Mouse (Mus musculus) mature B cell (primary cell): ENCODE results near the gene Prrc2b.

Source experiments
- in situ Hi-C: fragments of 300-500 bp; cut with MboI; formaldehyde crosslinking; loops from 2 replicates; pipeline ENCODE4 v1.14.3; 2019

Prrc2b gene

DNA sequence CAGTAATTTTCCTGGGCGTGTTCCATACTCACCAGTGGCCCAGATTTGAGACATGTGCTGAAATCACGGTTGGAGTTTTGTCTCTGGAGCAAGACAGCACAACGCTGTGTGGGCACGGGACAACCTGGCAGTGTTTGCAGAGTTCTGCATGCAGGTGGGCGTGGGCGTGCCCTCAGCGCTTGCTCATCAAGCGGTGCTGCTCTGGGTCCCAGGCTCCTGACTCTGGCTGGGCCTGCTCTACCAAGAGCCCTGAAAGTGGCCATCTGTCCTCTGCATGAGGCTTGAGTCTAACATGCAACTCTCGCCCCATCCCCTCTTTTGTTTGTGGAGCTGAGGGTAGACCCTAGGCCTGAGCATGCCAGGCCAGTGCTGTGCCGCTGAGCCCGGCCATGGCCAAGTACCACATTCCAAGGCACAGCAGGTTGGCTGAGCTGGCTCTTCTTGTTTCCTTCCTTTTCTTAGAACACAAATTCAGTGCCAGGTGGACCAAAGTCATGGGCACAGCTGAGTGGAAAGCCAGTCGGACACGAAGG lies 36.2 kb downstream of the Prrc2b start:
- in situ Hi-C loops: no loop called here

DNA sequence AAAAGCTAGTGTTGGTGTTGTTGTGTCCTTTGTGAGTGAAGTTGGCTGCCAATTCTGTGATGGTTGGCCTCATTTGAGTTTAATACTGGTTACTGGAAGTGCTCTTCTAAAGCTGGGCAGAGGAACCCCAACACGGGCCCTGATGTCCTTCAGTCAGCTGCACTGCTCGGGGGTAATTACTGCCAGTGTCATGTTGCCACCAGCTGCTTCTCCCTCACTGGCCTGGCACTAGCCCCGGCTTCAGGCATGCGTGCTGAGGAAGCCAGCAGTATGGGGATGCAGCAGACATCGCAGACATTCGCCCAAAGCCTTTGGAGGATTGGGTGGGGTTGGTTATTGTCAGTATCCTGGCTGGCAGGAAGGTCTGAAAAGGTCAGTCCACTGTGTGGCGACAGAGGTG lies 36.8 kb downstream of the Prrc2b start:
- in situ Hi-C loops: no loop called here

DNA sequence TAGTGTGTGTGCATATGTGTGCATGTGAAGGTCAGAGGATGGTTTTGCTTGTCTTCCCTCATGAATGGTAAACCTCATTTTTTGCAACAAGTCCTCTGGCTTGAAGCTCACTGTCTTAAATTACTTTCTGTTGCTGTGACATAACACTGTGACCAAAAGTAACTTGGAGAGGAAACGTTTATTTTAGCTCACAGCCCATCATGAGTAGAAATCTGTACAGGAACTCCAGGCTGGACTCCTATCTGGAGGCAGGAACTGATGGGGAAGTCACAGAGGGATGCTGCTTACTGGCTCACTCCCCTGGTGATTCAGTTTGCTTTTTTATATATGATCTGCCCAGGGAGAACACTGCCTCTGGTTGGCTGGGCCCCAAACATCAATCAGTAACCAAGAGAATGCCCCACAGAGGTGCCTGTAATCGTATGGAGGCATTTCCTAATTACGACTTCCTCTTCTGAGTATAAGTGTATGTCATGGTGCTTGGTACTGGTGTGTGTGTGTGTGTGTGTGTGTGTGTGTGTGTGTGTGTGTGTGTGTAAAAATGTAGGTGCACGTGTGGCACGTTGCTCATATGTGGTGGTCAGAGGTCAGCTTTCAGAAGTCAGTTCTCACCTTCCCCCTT lies 38.3 kb downstream of the Prrc2b start:
- in situ Hi-C loops: no loop called here

DNA sequence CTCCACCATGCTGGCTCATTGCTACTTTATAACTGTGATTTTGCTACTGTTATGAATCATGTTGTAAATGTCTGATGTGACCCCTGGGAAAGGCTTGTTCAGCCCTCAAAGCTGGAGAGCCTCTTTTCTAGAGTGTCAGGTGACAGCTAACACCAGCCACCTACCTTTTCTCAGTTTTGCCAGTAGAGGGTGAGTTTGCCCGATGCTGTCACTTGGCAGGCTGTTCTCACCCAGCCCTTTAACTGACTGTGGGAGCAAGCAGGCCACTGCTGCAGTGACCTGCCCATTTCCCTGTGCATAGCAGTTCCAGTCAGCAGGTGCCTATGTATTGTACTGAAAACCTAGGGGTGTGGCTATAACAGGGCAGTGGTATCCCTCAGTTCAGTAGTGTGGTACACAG lies 39.7 kb downstream of the Prrc2b start:
- in situ Hi-C loops: no loop called here

DNA sequence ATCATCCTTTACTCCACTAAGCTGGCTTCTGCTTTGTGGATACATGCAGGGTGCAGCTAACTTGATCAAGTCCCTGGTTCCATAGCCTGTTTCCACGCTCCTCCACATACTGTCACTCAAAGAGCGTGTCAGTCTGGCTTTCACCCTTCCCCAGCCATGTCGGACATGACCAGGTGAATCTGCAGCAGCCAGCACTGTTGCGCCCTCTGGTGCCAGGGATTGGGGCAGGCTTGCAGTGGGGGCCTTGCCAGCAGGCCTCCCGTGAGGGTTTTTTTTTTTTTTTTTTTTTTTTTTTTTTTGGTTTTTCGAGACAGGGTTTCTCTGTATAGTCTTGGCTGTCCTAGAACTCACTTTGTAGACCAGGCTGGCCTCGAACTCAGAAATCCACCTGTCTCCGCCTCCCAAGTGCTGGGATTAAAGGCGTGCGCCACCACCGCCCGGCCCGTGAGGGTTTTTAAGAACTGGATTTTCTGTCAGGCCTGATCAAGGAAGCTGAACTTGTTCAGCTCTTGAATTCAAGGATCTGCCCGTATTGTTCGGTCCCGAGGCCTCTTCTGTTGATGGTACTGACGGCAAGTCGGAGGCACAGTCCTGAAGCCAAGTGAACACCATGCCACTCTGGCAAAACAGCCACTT lies 41.1 kb downstream of the Prrc2b start:
- in situ Hi-C loops: no loop called here

DNA sequence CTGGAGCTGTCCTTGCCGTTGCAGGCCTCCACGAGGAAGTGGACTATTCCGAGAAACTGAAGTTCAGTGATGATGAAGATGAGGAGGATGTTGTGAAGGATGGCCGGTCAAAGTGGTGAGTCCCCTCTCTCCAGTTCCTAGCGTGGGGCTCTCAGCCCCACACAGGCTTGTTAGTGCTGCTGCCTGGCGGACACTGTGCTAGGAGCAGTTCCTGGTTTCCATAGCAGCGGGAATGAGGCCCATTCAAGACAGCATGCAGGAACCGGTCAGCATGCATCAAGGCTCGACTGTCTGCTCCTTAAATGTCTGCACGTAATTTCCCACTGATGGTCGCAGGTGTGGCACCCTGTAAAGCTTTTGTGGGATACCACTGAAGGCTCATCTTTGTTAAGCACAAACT lies 48.1 kb downstream of the Prrc2b start:
- in situ Hi-C loops: no loop called here

DNA sequence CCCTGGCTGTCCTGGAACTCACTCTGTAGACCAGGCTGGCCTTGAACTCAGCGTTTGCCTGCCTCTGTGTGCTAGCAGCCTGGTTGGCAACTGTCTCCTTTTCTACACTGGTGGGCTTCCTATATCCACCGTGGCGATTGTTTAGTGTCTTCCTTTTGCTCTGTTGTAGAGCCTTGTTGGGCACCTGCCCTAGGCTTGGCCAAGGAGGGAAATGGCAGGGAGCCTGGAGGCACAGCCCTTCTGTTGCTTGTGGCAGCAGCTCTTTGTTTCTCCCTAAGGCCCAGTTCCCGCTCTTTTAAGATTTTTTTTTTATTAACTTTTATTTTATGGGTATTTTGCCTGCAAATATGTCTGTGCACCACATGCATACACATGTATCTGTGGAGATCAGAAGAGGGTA lies 49.2 kb downstream of the Prrc2b start:
- in situ Hi-C loops: no loop called here

DNA sequence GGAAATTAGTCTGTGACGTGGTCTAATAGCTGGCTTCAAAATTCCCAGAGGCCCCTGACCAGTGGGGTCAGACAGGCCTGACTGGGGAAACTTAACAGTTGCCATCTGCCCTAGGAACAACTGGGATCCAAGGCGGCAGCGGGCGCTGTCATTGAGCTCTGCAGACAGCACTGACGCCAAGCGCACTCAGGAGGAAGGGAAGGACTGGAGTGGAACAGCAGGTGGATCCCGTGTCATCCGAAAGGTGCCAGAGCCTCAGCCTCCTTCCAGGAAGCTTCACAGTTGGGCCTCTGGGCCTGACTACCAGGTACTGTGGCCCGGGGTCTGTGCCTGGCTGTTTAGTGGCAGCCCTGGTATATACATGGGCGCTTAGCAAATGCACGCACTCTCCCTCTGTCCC lies 49.8 kb downstream of the Prrc2b start:
- in situ Hi-C loops: no loop called here

DNA sequence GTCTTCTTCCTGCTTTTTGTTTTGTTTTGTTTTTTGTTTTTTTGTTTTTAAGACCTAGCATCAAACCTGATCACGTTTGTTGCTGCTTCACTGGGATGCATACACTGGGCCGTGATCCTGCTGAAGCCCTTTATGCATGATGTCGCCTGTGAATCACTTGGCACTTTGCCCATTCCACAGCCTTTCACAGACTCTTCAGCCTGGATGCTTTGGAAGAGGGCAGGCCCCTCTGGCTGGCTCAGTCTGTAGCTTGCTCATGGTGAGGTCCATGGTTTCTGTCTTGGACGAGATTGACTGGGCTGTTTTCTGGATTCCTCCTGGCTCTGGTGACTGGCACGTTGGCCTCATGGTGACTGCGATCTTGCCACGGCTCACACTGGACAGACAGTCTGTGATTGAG lies 50.6 kb downstream of the Prrc2b start:
- in situ Hi-C loops: no loop called here

DNA sequence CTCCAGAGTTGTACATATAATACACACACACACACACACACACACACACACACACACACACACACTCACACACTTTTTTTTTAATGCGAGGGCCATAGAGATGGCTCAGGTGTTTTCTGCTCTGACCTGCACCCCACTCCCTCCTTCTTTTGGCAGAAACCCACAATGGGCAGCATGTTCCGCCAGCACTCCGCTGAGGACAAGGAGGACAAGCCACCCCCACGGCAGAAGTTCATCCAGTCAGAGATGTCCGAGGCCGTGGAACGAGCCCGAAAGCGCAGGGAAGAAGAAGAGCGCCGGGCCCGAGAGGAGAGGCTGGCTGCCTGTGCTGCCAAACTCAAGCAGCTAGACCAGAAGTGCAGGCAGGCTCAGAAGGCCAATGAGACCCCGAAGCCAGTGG lies 53.0 kb downstream of the Prrc2b start:
- in situ Hi-C loops: no loop called here

DNA sequence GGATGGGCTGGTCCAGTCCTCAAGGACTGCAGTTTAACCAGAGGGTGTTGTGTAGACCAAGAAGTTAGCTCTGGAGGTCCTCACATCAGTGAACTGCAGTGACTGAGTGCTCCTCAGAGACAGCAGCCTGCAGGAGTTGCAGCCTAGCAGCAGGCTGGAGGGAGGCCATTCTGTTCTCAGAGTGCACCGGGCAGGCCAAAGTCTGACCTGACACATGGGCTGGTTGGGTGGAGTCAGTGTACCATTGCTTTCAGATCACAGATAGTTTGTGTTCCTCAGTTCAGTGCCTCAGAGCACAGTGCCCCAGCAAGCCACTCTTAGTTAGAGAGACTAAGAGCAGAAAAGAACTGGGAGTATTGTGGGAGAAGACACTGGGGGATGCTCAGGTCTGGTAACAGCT lies 56.8 kb downstream of the Prrc2b start:
- in situ Hi-C loops: no loop called here

DNA sequence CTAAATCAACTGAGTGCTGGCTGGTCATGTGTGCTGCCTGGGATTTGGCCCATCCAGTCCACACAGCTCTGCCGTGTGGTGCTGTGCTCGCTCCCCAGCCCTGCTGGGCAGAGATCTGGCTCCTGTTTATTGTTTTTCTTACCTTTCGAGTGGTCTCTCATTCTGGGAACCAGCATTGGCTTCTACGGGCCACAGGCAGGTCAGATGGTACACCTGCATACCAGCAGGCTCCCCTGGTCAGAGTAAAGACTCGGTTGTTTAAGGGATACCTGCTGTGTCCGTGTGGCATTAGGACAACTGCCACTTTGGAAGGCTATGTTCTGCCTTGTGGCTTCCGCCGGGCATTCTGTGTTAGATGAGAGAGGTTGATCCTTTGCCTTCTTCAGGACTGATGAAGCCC lies 60.8 kb downstream of the Prrc2b start:
- in situ Hi-C loops: no loop called here

DNA sequence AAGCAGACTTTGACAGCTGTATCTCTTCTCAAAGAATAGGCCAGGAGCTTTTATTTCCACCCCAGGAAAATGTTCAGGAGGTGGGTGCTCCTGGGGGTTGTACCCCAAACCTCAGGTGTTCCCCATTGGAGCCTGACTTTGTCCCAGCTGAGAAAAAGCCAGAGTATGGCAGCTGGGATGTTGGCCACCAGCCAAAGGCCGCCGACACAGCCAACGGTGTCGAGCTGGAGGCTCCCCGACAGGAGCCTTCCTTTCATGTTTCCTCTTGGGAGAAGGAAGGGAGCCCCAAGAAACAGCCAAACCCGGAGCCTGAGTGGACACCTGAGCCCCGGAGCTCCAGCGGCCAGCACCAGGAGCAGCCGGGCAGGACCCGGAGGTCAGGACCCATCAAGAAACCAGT lies 62.1 kb downstream of the Prrc2b start:
- in situ Hi-C loops: no loop called here

DNA sequence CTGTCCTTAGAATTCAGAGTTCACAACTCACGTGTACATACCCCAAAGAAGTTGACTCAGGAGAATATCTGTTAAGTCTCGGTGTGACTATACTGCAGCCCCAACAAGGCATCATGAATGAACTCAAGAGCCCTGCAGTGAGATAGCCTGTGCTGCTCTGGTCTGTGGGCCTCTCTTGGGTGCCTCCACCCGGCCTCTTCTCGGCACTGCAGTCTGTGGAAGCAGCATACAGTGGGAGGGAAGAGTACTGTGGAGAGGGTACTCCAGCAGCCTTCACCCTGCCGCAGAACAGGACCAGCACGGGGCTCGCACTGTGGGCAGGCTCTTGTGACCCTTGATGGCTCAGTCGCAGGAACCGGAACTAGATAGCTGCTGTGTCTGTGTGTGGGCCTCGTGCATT lies 64.7 kb downstream of the Prrc2b start:
- in situ Hi-C loops: no loop called here

DNA sequence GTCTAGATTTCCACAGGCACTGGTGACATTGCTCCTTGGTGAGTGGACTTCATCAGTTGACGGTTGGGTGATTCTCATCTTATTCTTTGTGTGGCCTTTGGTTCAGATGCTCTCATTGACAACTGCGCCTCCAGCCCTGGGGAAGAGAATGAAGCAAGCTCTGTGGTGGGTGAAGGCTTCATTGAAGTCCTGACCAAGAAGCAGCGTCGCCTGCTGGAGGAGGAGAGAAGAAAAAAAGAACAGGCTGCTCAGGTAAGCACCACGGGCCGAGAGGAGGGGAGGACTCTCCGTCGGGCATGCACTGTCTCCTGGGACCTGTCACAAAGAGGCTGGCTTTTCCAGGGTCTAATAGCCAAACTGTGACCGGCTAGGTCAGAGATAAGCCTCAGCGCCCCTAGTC lies 65.6 kb downstream of the Prrc2b start:
- in situ Hi-C loops: no loop called here

DNA sequence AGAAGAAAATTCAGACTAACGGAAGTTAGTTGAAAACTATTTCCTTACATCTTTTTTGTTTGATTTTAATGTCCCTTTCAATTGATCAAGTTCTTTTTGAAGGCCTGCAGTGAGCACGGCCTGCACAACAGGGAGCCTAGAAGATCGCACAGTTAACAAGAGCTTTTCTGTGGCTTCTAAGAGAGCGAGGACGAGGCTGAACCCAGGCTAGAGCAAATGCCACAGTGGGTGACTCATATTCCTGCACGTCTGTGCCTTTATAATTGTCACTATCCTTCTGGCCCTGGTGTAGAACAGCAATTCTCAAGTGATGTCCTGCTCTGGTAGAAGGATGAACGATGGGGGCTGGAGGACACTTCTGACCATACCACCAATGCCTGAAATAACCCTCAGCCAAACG lies 66.8 kb downstream of the Prrc2b start:
- in situ Hi-C loops: no loop called here

DNA sequence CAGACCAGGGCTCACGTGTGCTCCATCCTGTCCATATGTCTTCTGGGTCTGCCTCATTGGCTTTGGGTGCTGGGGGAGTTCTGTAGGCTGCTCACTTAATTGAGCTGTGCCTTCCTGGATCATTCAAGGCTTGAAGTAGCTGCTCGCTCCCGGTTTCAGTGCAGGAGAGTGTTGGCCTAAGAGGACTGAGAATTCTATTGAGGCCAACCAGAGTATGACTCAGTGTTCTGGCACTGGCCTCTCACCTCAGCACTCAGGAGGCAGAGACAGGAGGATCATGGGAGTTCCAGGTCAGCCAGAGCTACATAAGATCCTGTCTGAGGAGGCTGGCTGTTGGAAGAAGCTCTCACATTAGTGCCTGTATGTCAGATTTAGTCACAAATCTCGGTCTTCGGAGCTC lies 67.2 kb downstream of the Prrc2b start:
- in situ Hi-C loops: no loop called here

DNA sequence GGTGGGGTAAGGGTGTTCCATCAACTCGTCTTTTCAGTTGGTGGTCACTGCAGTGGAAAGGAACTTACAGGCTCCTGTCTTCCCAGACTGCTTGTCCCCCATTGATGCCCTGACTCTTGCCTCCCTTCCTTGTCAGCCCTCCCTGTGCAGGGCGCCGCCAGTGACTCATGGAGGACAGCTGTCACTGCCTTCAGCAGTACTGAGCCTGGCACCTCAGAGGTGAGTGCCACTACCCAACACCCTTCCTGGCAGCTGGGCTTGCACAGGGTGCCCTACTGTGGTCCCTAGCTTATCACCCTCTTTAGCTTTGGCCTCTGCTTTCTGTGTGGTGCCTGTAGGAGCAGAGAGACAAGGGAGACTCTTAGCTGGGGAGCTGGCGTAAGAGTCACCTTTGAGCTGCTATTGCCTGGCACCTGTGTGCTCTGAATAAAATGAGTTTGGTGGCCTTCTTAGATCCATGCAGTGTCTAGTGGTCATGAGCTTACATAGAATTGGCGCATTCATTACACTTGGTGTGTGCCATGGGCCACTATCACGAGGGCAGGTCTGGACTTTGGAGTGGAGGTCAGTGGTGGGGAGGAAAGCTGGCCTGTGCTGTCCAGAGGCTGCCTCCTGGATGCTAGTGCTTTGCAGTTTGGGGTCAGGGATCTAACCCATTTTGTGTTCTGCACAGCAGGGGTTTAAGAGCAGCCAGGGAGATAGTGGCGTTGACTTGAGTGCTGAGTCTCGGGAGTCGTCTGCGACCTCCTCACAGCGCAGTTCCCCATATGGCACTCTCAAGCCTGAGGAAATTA lies 67.9 kb downstream of the Prrc2b start:
- in situ Hi-C loops: no loop called here

DNA sequence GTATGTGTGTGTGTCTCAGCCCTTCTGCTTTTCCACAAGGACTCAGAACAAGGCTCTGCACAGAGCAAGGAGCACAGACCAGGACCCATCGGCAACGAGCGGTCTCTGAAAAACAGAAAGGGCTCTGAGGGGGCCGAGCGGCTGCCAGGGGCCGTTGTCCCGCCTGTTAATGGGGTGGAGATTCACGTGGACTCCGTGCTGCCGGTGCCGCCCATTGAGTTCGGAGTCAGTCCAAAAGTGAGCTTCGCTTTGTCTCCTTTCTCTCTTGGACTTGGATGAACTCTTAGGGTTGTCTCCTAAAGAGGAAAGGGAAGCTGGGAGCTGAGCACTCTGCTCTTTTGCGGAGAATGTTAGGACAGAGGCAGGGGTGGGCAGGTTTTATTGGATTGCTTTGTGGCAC lies 68.6 kb downstream of the Prrc2b start:
- in situ Hi-C loops: no loop called here

DNA sequence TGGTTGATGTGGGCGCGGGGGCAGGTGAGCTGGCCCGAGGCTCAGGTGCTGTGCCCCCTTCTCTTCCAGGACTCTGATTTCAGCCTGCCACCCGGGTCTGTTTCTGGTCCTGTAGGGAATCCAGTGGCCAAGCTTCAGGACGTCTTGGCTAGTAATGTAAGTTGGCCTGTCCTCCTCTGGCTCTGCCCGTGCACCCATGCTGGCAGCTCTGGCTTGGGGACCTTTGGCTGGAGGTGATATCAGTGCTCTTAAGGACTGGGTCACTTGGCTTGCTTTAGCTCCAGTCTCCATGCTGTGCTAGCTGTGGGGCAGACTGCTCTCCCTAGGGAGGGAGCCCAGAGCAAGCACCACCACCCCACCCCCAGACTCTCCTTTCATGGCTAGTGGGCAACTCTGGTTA lies 69.1 kb downstream of the Prrc2b start:
- in situ Hi-C loops: no loop called here

DNA sequence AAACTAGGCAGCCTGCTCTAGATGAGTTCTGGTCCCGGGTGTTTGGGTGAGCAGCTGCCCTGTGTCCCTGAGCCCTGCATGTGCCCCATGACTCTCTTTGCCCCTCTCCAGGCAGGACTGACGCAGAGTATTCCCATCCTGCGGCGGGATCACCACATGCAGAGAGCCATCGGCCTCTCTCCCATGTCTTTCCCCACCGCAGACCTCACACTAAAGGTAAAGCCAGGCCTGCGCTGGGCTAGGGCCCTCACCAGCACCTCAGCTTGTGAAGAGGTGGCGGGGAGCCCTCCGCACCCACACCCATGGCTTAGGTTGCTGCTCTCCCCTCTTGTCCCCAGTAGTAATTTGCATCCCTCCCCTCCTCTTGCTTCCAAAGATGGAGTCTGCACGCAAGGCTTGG lies 70.1 kb downstream of the Prrc2b start:
- in situ Hi-C loops: no loop called here

DNA sequence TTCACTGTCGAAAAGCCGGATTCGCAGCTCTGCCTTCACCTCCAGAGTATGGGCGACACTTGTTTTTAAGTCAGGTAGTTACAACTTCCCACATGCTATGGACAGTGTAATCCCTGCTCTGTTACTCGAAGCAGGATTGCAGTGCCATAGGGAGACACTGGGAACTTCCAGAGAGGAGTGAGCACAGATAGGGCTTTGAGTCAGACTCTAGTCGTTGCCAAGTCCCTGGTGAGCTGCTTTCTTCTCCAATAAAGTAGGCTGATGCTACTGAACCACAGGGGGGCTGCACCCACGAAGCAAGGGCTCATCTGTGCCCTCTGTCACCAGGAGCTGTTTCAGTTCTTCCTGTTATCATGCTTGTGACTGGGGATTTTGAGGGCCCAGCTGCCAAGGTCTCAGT lies 70.7 kb downstream of the Prrc2b start:
- in situ Hi-C loops: no loop called here

DNA sequence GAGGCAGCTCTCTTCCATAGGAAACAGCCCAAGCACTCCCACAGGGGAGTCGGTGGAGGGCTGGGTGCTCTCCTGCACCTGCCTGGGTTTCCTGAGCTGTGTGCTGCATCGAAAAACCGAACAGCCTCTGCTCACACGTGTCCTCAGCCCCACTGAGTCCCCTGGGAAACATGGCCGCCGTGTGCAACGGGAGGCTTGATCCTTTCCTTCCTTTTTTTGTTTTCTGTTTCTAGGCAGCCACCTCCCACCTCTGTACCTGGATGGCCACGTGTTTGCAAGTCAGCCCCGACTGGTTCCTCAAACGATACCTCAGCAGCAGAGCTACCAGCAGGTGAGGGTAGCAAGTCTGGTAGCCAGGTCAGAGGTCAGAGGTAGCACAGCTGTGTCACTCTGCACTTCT lies 71.2 kb downstream of the Prrc2b start:
- in situ Hi-C loops: no loop called here
